Mouse (Mus musculus) CD4-positive, CD25-positive, alpha-beta regulatory T cell, adult 2 months (primary cell): ENCODE data around the gene Ran.
A peak's percentile ranks its signal among the peaks of the same experiment; 100 is the strongest.
"Not testable (repeated sequence)": the region's sequence is repeated elsewhere in the genome, so short reads cannot be mapped to it uniquely, and the experiment has no call there.

Experiments
- DNase-seq: peaks from one replicate; pipeline ENCODE4 v3.0.0-alpha.2; 2012; ENCODE audit warnings: low read depth, low spot score

Gene Ran

GRCm38 (mm10) chr5:129019497-129020299 is at the start of gene Ran:
Gene Ran (plus strand): TSS chr5:129020069.
- peak; percentile 99 for DNase-seq

GRCm38 (mm10) chr5:128970878-128971277 is 49.0 kb upstream of the Ran start:
- no peak for DNase-seq

- DNase-seq, result peak; percentile 73
These were observed 48.6 kb upstream of the Ran start for GRCm38 (mm10) chr5:128971298-128971697.

- DNase-seq, result peak; percentile 16
These were observed 43.6 kb upstream of the Ran start for GRCm38 (mm10) chr5:128976266-128976665.

- DNase-seq, result not testable (repeated sequence)
These were observed 42.4 kb upstream of the Ran start for GRCm38 (mm10) chr5:128977466-128977865.

- no peak for DNase-seq
These were observed 40.9 kb upstream of the Ran start for GRCm38 (mm10) chr5:128978957-128979356.

GRCm38 (mm10) chr5:128980857-128981256 is 39.0 kb upstream of the Ran start:
- DNase-seq, result no peak

- DNase-seq, result peak; percentile 85
These were observed 38.3 kb upstream of the Ran start for GRCm38 (mm10) chr5:128981607-128982006.

- DNase-seq, result no peak
These were observed 35.3 kb upstream of the Ran start for GRCm38 (mm10) chr5:128984536-128984935.

GRCm38 (mm10) chr5:128985946-128986345 is 33.9 kb upstream of the Ran start:
- DNase-seq, result no peak

GRCm38 (mm10) chr5:128987141-128987954 is 32.5 kb upstream of the Ran start:
- no peak for DNase-seq

GRCm38 (mm10) chr5:129000706-129001468 is 19.0 kb upstream of the Ran start:
- no peak for DNase-seq

GRCm38 (mm10) chr5:129002571-129003011 is 17.3 kb upstream of the Ran start:
- DNase-seq, result no peak

- DNase-seq, result no peak
These were observed 14.5 kb upstream of the Ran start for GRCm38 (mm10) chr5:129005416-129005815.

GRCm38 (mm10) chr5:129006031-129006788 is 13.7 kb upstream of the Ran start:
- no peak for DNase-seq

- no peak for DNase-seq
These were observed 12.5 kb upstream of the Ran start for GRCm38 (mm10) chr5:129007105-129007957.

- DNase-seq, result no peak
These were observed 11.9 kb upstream of the Ran start for GRCm38 (mm10) chr5:129008008-129008407.

- peak; percentile 95 for DNase-seq
These were observed 11.4 kb upstream of the Ran start, which contains the start of gene Stx2 for GRCm38 (mm10) chr5:129008412-129008826. Gene Stx2 (minus strand): TSS chr5:129008574.

GRCm38 (mm10) chr5:129009577-129009976 is 10.3 kb upstream of the Ran start:
- no peak for DNase-seq

GRCm38 (mm10) chr5:129010937-129011336 is 8.9 kb upstream of the Ran start:
- no peak for DNase-seq
